Mouse (Mus musculus): ENCODE data around the gene Uba1y.
"Not testable (repeated sequence)": the region's sequence is repeated elsewhere in the genome, so short reads cannot be mapped to it uniquely, and the experiment has no call there.

The Uba1y gene

GRCm38 (mm10) chrY:818396-818795, at the start of gene Uba1y:
Gene Uba1y (plus strand): TSS chrY:818649.
- in situ Hi-C loops (cut with MboI, MseI), result no loop called here

- in situ Hi-C loops (cut with MboI, MseI), result not testable (repeated sequence)
Measured at GRCm38 (mm10) chrY:797309-797708, 21.1 kb upstream of the Uba1y start, which contains the start of gene Zfy1. Gene Zfy1 (minus strand): TSS chrY:797409.

- in situ Hi-C loops (cut with MboI, MseI), result no loop called here
Measured at GRCm38 (mm10) chrY:808991-809661, 9.3 kb upstream of the Uba1y start.

DNA sequence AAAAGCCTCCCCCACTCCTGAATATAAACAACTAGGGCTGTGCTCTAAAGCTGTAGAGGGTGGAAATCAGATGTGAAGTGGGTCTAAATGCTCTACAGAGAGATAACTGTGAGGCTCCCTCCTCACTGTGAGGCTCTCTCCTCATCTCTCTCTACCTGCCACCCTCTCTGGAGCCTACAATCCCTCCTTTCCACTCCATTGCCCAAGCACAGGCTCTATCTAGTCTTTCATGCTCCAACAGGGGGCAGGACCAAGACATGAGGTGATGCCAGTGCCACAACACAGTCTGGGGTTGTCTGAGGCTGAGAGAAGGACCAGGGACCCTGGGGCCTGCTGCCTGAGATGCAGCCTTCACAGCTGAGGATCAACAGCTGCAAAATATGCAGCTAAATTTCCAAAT, 54.0 kb downstream of the Uba1y start:
- in situ Hi-C loops (cut with MboI, MseI), result no loop called here

- in situ Hi-C loops (cut with MboI, MseI), result no loop called here
Measured at GRCm38 (mm10) chrY:872855-873549, 54.6 kb downstream of the Uba1y start.
